Mouse (Mus musculus) olfactory bulb, adult 2 months (tissue): ENCODE data around the gene Slc25a27. TPM values are rescaled to one million over a fixed set of nuclear protein-coding genes. Genes with fewer than 3 reads are reported as not detected.

Experiments
- H3K27ac ChIP-seq: fragments of 200-500 bp; 2 replicates; pipeline ENCODE4 v1.5.1; 2012; ENCODE audit warnings: low read depth, low read length; ENCODE audit not compliant: insufficient read depth
- H3K4me1 ChIP-seq: fragments of 200-500 bp; 2 replicates; pipeline ENCODE4 v1.6.1; 2012; ENCODE audit warnings: low read length; ENCODE audit not compliant: control insufficient read depth, insufficient read depth
- H3K4me3 ChIP-seq: fragments of 200-500 bp; 2 replicates; pipeline ENCODE4 v1.5.1; 2012; ENCODE audit warnings: mild to moderate bottlenecking, low read depth, low read length, moderate library complexity; ENCODE audit not compliant: insufficient read depth
- CTCF ChIP-seq: fragments of 200-500 bp; IDR thresholded peaks from 2 replicates; pipeline ENCODE4 v1.5.1; 2012; ENCODE audit warnings: low read depth, mild to moderate bottlenecking, low read length, moderate library complexity; ENCODE audit not compliant: insufficient read depth
- POLR2A ChIP-seq: fragments of 200-500 bp; IDR thresholded peaks from 2 replicates; pipeline ENCODE4 v1.6.1; 2012; ENCODE audit warnings: mild to moderate bottlenecking, low read depth, low read length, moderate library complexity; ENCODE audit not compliant: insufficient read depth
- WGBS: fragments of 180-500 bp; shearing (Covaris S2); methylation state at CpG from one replicate; pipeline ENCODE4 v1.1.7; 2018; 5-methylcytosine and 5-hydroxymethylcytosine counted together
- polyA plus RNA-seq: library from polyadenylated mRNA; stranded (reverse); fragments of >200 nt; gene quantifications from 2 replicates; pipeline ENCODE4 v1.2.4, GENCODE M21; 2012; ENCODE audit warnings: low replicate concordance; ENCODE audit not compliant: missing spikeins, insufficient read depth, insufficient read length

The Slc25a27 gene
- polyA plus RNA-seq, 1 experiment: not detected

DNA sequence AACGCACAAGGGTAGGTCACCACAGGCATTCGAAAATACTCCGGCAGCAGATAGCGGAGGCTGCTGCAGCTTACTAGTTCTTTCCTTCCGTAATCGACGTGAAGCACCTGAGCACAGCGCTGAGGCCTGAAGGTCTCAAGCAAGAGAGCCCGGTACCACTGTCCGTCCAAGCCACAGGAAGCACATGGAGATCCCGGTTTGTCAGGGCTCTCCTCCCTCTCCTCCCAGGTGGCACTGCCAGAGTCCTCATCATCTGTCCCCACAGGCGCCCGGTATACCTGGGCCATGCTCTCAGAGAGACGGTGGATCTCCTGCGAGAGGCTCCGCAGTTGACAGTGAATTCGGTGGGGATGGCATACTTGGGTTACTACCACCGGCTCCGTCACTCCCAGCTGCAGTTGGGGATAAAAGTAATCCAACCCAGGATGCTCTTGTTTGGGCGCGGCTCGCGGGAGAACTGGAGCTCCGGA lies 38.0 kb downstream of the Slc25a27 start:
- no peak for TF ChIP-seq POLR2A
- no peak for TF ChIP-seq CTCF
- 31% methylated on average over 24 of the region's 24 CpGs for WGBS
- H3K4me1 ChIP-seq: peaks cover 13% of the 10 kb centered on the region
- no peak overlapping the region for H3K27ac ChIP-seq
- H3K4me3 ChIP-seq: peak overlapping the region; percentile 36; the same call in 1 of the 2 replicates

DNA sequence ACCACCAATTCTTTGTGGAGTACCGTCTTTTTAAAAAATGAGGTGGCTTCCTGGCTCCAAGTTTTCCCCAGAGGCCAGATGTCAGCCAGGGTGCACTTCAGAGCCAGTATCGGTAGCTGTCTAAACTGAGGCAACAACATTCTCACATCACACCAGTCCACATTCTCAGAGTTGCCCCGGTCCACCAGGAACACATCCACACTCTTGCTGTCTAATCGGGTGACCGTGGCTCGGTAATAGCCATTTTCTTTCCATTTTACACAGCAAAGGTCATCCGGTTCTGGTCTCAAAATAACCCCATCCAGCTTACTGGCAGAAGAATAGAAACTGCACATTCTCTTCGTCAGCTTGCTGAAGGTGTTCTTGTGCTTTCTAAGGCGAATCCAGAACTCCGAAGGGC lies 38.8 kb downstream of the Slc25a27 start:
- no peak overlapping the region for H3K4me3 ChIP-seq
- 92% methylated on average over 10 of the region's 10 CpGs for whole genome bisulfite sequencing
- no peak overlapping the region for H3K27ac ChIP-seq
- peaks cover 13% of the 10 kb centered on the region for H3K4me1 ChIP-seq
- TF ChIP-seq CTCF: no peak
- TF ChIP-seq POLR2A: no peak

DNA sequence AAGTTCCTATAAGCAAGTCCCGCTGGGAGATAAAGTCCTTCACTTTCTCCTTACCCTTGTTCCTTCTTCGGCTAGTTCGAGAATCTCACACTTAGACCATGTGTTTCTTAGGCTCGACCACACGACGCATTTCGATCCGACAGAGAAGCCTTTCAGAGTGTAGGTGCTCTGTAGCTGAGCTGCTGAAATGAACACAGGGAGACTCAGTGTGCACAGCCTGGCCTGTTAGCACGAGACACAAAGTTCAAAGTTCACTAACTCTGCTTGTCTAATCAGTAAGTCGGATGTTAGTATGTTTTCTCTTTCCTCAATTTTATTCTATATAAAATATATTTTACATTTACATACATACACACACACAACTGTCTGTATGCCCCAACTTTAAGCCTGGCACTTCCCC lies 44.9 kb downstream of the Slc25a27 start:
- H3K4me1 ChIP-seq: no peaks in the 10 kb centered on the region
- no peak overlapping the region for H3K4me3 ChIP-seq
- no peak for TF ChIP-seq POLR2A
- no peak for TF ChIP-seq CTCF
- H3K27ac ChIP-seq: no peak overlapping the region
- WGBS: 92% methylated on average over 10 of the region's 10 CpGs

DNA sequence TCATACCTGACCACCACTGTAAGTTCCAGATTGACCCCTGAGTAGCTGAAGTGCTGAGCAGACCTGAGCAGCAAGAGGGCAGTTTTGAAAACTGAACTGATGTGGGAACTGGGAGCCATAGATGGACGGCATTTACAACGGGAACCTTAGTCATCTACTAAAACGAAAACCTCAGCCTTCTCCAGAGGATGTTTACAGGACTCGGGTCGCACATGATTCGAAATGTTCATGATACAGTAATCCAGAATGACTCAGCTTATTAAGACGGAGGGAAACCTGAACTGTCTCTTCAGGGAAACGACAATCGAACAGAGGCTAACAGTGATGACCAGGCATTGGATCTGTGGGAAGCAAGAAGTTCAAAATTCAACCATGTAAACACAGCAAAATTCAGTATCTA lies 47.9 kb downstream of the Slc25a27 start:
- 92% methylated on average over 9 of the region's 9 CpGs for WGBS
- no peak for TF ChIP-seq POLR2A
- no peak for TF ChIP-seq CTCF

DNA sequence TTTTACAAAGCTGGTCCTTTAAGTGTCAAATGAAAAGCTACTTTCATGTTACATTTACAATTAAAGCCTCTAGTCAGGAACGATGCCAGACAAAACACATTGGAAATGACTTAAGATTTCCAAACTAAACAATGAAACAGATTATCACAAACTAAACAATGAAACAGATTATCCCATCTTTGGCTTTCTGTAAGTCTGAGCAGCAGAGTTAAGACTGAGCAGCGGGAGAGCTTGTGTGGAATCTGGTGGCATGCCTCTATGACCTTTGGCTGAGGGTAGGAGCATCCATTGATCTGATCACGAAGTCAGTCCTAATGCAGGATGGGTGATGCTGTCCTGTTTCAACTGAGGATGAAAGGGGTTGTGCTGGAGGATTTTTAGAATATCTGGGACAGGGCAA lies 54.8 kb downstream of the Slc25a27 start:
- 71% methylated on average over 3 of the region's 3 CpGs for WGBS
- H3K4me1 ChIP-seq: no peaks in the 10 kb centered on the region
- H3K4me3 ChIP-seq: no peak overlapping the region
- no peak for TF ChIP-seq POLR2A
- TF ChIP-seq CTCF: no peak
- no peak overlapping the region for H3K27ac ChIP-seq

More for the DNA sequence above, 47.9 kb downstream of the Slc25a27 start:
- H3K27ac ChIP-seq: no peak overlapping the region
- H3K4me1 ChIP-seq: no peaks in the 10 kb centered on the region
- H3K4me3 ChIP-seq: no peak overlapping the region

DNA sequence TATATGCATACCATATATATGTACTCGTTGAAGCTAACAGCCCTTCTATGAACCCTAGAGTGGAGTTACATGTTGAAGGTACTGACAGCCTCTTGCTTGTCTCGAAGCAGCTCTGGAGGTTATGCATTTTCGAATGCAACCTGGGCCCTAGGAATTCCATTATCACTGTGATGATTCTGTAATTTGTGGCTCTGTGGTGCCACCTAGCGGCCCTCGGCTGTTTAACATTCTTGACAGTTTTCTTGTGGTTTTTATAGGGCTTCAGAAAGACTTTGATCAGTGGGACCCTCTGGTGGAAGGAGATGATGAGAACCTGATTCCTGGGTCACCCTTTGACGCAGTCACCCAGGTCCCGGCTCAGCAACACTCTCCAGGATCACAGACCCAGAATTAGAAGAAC lies 55.4 kb downstream of the Slc25a27 start:
- no peak overlapping the region for H3K27ac ChIP-seq
- H3K4me3 ChIP-seq: no peak overlapping the region
- TF ChIP-seq CTCF: peak; percentile 36; the same call in 1 of the 2 replicates
- no peak for TF ChIP-seq POLR2A
- 15% methylated on average over 7 of the region's 7 CpGs for WGBS
- H3K4me1 ChIP-seq: no peaks in the 10 kb centered on the region

DNA sequence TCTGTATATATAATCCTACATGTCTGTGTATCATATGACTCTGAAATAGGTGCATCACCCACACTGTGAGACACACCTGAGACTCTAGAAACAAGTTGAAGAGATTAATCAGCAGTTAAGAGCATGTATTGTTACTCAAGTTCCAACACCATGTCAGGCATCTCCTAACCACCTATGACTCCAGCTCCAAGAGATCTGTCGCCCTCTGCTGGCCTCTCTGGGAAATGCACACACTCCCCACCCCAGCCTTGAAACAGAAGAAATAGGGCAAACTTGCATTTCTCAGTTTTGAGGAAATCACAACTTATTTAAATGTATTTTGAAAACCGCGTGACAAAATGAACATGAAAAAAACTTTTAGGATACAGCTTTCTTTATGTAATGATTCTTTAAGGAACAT lies 60.3 kb downstream of the Slc25a27 start:
- no peak overlapping the region for H3K27ac ChIP-seq
- 11% methylated on average over 3 of the region's 3 CpGs for WGBS
- H3K4me3 ChIP-seq: no peak overlapping the region
- peak; percentile 35; the same call in 1 of the 2 replicates for TF ChIP-seq CTCF
- no peak for TF ChIP-seq POLR2A
- no peaks in the 10 kb centered on the region for H3K4me1 ChIP-seq

DNA sequence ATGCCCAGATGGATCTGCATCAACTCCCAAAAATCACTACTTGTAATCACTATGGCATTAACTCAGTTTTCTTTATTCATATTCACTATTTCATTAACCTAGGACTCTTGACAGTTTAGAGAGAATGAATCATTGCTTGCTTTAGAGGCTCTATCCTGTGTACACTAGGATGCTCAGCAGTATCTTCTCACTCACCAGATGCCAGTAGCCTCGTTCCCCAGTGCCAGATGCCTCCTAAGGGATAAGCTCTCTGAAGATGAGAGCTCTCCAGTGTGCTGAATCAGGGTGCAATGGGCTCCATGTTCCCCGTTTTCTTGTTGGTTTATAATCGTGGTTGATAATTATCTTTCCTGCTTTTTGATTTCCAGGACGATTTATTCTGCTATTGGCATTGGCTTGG lies 68.3 kb downstream of the Slc25a27 start:
- no peaks in the 10 kb centered on the region for H3K4me1 ChIP-seq
- TF ChIP-seq POLR2A (no peak), CTCF (no peak)
- WGBS: 77% methylated on average over 4 of the region's 4 CpGs
- H3K4me3 ChIP-seq: no peak overlapping the region
- no peak overlapping the region for H3K27ac ChIP-seq

DNA sequence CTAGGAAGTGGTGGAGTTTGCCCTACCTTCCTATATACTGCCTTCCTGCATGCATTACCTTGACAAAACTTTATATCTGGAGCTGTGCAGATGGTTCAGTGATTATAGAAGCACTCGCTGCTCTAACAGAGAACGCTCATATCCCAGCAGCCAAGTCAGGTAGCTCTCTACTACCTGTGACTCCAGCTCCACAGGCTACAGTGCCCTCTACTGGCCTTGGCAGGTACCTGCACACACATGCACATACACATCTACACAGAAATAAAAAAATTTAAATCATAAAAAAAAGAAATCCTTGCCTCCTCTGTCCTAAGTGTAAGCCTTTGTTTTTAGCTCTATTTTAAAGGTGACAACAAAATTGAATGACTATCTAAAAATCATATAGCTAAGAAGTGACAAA lies 69.3 kb downstream of the Slc25a27 start:
- H3K4me3 ChIP-seq: no peak overlapping the region
- TF ChIP-seq CTCF (no peak), POLR2A (no peak)
- 97% methylated on average over 2 of the region's 2 CpGs for WGBS
- no peak overlapping the region for H3K27ac ChIP-seq
- H3K4me1 ChIP-seq: no peaks in the 10 kb centered on the region

DNA sequence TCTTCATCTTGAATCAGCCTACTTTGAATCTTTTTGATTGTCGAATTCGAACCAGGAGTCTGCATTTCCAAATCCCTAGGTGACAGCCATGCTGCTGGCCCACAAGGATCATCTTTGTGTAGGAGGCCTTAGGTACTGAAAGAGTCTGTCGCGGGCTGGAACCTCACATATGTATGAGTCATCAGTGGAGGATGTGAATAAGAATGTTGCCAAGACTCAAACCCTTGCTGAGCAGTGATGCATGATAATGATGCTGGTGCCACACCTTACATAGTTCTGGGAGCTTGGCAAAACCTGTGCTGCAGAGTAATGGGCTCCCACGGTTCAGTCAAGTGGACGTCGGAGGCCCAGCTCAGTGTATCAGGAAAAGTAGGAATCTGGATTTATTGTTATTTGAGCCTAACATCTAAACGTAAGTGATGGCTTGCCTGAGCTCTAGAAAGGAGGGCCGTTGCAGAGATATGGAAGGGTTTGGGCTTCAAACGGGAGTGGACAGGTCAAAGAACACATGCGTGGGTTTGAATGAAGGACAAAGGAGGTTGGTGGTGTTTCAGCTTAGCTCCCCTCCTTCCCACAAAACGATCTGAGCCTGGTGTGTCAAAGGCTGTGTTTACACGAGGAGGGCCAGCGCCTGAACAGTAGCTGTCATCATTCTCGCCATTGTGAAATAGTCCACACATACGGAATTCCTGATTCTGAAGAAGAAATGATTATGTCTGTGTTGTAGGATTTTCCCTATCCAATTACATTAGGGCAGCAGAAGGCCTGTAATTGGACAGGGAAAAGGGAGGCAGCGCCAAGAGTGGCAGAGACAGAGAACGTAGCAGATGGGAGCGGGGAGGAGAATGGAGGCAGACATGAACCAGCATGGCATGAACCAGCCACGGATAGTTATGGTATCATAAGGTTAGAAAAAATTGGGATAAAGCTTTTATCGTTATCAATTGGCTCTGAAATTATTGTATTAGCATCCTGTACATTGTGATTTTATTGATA lies 74.4 kb downstream of the Slc25a27 start:
- WGBS: 78% methylated on average over 21 of the region's 21 CpGs
- no peak for TF ChIP-seq POLR2A
- TF ChIP-seq CTCF: no peak
- H3K4me3 ChIP-seq: no peak overlapping the region
- H3K27ac ChIP-seq: no peak overlapping the region
- H3K4me1 ChIP-seq: peaks cover 4% of the 10 kb centered on the region; the same call in 1 of the 2 replicates

Other genes starting within 250 kb of the Slc25a27 start
- gene Mep1a, start 164.4 kb downstream of the Slc25a27 start, polyA plus RNA-seq: not detected in 2 replicates
- not detected in 2 replicates for gene Ankrd66, start 123.6 kb downstream of the Slc25a27 start, polyA plus RNA-seq
- gene Pla2g7, start 99.1 kb downstream of the Slc25a27 start, polyA plus RNA-seq: 307 TPM in 1 of 2 replicates, not detected in the other
- not detected in 2 replicates for gene Tdrd6, start 36.9 kb downstream of the Slc25a27 start, polyA plus RNA-seq
- gene Cyp39a1, start 211 bp upstream of the Slc25a27 start, polyA plus RNA-seq: not detected in 2 replicates
- not detected in 2 replicates for gene Rcan2, start 134.1 kb upstream of the Slc25a27 start, polyA plus RNA-seq